9 mouse cellular contexts compared by ENCODE assay signal in genomic region chr7:122820587-122821535, GRCm38 (mm10).
DNase-seq lines count a peak whose midpoint lies in the region; ATAC-seq and TF ChIP-seq lines count a peak whose summit lies in the region.
"Had no signal": no experiment of that assay in that cellular context is flagged by ENCODE, and none has a peak within 500 bp of the region (broad histone marks: within the 10 kb centered on the region; RNA-seq: fewer than 3 reads in every experiment).

No protein-coding gene starts in this region.

- DNase-seq in embryonic facial prominence, embryonic 11.5 days (ENCODE audit: low spot score), result peak; percentile 3
- DNase-seq in embryonic facial prominence, embryonic 10.5 days (ENCODE audit: low spot score), result no peak
- peak; percentile 68 to 81 for DNase-seq in heart, adult 9 months (ENCODE audit: low spot score in 2 of 2)
- peak; percentile 65 for DNase-seq in lung, postnatal 25 days (ENCODE audit: low spot score)
- DNase-seq in hindbrain, postnatal 0 days (ENCODE audit: low spot score), result no peak
- DNase-seq in midbrain, embryonic 10.5 days (ENCODE audit: low spot score), result no peak
- no peak for DNase-seq in ovary, postnatal 14 days (ENCODE audit: low spot score)
- DNase-seq: right cerebral cortex, adult 18-20 months had no signal

- no peaks in the 10 kb centered on the region for H3K27me3 ChIP-seq in embryonic facial prominence, embryonic 11.5 days (ENCODE audit: control insufficient read depth, insufficient read depth, low read length)
- H3K27me3 ChIP-seq in embryonic facial prominence, embryonic 10.5 days (replicated peaks; ENCODE audit: low read depth, poor library complexity, severe bottlenecking), result no peaks in the 10 kb centered on the region
- no peaks in the 10 kb centered on the region for H3K27me3 ChIP-seq in kidney, embryonic 14.5 days (ENCODE audit: control insufficient read depth, insufficient read depth, low read length)
- no peaks in the 10 kb centered on the region for H3K27me3 ChIP-seq in hindbrain, postnatal 0 days (ENCODE audit: insufficient read depth, low read length)
- no peaks in the 10 kb centered on the region for H3K27me3 ChIP-seq in midbrain, embryonic 10.5 days (ENCODE audit: low read depth, poor library complexity, severe bottlenecking)

- no peaks in the 10 kb centered on the region for H3K4me1 ChIP-seq in embryonic facial prominence, embryonic 11.5 days (ENCODE audit: control insufficient read depth, insufficient read depth, low read length)
- H3K4me1 ChIP-seq in embryonic facial prominence, embryonic 10.5 days, result no peaks in the 10 kb centered on the region
- H3K4me1 ChIP-seq in kidney, embryonic 14.5 days (ENCODE audit: control insufficient read depth, insufficient read depth, low read length), result no peaks in the 10 kb centered on the region
- no peaks in the 10 kb centered on the region for H3K4me1 ChIP-seq in hindbrain, postnatal 0 days (ENCODE audit: insufficient read depth, low read length)
- no peaks in the 10 kb centered on the region for H3K4me1 ChIP-seq in midbrain, embryonic 10.5 days

- no peaks in the 10 kb centered on the region for H3K9me3 ChIP-seq in embryonic facial prominence, embryonic 11.5 days (replicated peaks; ENCODE audit: control insufficient read depth, low read length)
- H3K9me3 ChIP-seq in embryonic facial prominence, embryonic 10.5 days, result no peaks in the 10 kb centered on the region
- no peaks in the 10 kb centered on the region for H3K9me3 ChIP-seq in kidney, embryonic 14.5 days (ENCODE audit: control insufficient read depth, low read length)
- H3K9me3 ChIP-seq in hindbrain, postnatal 0 days (ENCODE audit: low read length), result no peaks in the 10 kb centered on the region
- no peaks in the 10 kb centered on the region for H3K9me3 ChIP-seq in midbrain, embryonic 10.5 days (replicated peaks)

- TF ChIP-seq CTCF in hindbrain, postnatal 0 days (IDR thresholded peaks at IDR 0.05; ENCODE audit: low read depth), result no peak

- no peak overlapping the region for H3K9ac ChIP-seq in embryonic facial prominence, embryonic 11.5 days (replicated peaks; ENCODE audit: low read length)
- no peak overlapping the region for H3K9ac ChIP-seq in kidney, embryonic 14.5 days (ENCODE audit: low read depth, low read length)
- no peak overlapping the region for H3K9ac ChIP-seq in hindbrain, postnatal 0 days (replicated peaks; ENCODE audit: low read length)

- ATAC-seq in embryonic facial prominence, embryonic 11.5 days (replicated peaks; ENCODE audit: insufficient number of reproducible peaks, low FRiP score, low TSS enrichment, low read depth), result no peak
- ATAC-seq in kidney, embryonic 14.5 days (ENCODE audit: low FRiP score, low TSS enrichment), result no peak
- no peak for ATAC-seq in hindbrain, postnatal 0 days

- no peak overlapping the region for H3K4me3 ChIP-seq in embryonic facial prominence, embryonic 11.5 days (ENCODE audit: low read depth, low read length)
- no peak overlapping the region for H3K4me3 ChIP-seq in embryonic facial prominence, embryonic 10.5 days
- H3K4me3 ChIP-seq in kidney, embryonic 14.5 days (ENCODE audit: low read length), result no peak overlapping the region
- no peak overlapping the region for H3K4me3 ChIP-seq in hindbrain, postnatal 0 days (ENCODE audit: low read length)
- no peak overlapping the region for H3K4me3 ChIP-seq in midbrain, embryonic 10.5 days

- WGBS in embryonic facial prominence, embryonic 11.5 days, result 83% methylated on average over 12 of the region's 12 CpGs
- 86% methylated on average over 12 of the region's 12 CpGs for WGBS in embryonic facial prominence, embryonic 10.5 days
- WGBS in kidney, embryonic 14.5 days, result 76% methylated on average over 12 of the region's 12 CpGs
- WGBS in hindbrain, postnatal 0 days, result 87% methylated on average over 12 of the region's 12 CpGs
- 86% methylated on average over 12 of the region's 12 CpGs for WGBS in midbrain, embryonic 10.5 days

- no peaks in the 10 kb centered on the region for H3K36me3 ChIP-seq in embryonic facial prominence, embryonic 11.5 days (replicated peaks; ENCODE audit: control insufficient read depth, insufficient read depth, low read depth, low read length)
- no peaks in the 10 kb centered on the region for H3K36me3 ChIP-seq in embryonic facial prominence, embryonic 10.5 days (replicated peaks)
- H3K36me3 ChIP-seq in kidney, embryonic 14.5 days (ENCODE audit: control insufficient read depth, insufficient read depth, low read length), result no peaks in the 10 kb centered on the region
- H3K36me3 ChIP-seq in hindbrain, postnatal 0 days (ENCODE audit: insufficient read depth, low read length), result no peaks in the 10 kb centered on the region
- no peaks in the 10 kb centered on the region for H3K36me3 ChIP-seq in midbrain, embryonic 10.5 days

- H3K4me2 ChIP-seq in embryonic facial prominence, embryonic 11.5 days (ENCODE audit: low read depth, low read length), result no peak overlapping the region
- no peak overlapping the region for H3K4me2 ChIP-seq in kidney, embryonic 14.5 days (replicated peaks; ENCODE audit: low read depth, low read length)
- no peak overlapping the region for H3K4me2 ChIP-seq in hindbrain, postnatal 0 days (ENCODE audit: low read depth, low read length)

- H3K27ac ChIP-seq in embryonic facial prominence, embryonic 11.5 days (replicated peaks; ENCODE audit: low read depth, low read length), result no peak overlapping the region
- no peak overlapping the region for H3K27ac ChIP-seq in embryonic facial prominence, embryonic 10.5 days (replicated peaks)
- H3K27ac ChIP-seq in kidney, embryonic 14.5 days (ENCODE audit: low read depth, low read length), result peak overlapping the region; percentile 39; the same call in 1 of the 2 replicates
- H3K27ac ChIP-seq in hindbrain, postnatal 0 days, result no peak overlapping the region
- H3K27ac ChIP-seq in midbrain, embryonic 10.5 days (replicated peaks), result no peak overlapping the region

Comparison
In these comparisons a context has a peak if more than half of its experiments do, and no peak if none do; other contexts are left out.
1. DNase-seq: peak in embryonic facial prominence, embryonic 11.5 days (single experiment), heart, adult 9 months (2 of 2) and lung, postnatal 25 days (single experiment); none in embryonic facial prominence, embryonic 10.5 days (single experiment), hindbrain, postnatal 0 days (single experiment), midbrain, embryonic 10.5 days (single experiment) and ovary, postnatal 14 days (single experiment).